17 mouse cellular contexts compared by ENCODE assay signal in the genomic region with DNA sequence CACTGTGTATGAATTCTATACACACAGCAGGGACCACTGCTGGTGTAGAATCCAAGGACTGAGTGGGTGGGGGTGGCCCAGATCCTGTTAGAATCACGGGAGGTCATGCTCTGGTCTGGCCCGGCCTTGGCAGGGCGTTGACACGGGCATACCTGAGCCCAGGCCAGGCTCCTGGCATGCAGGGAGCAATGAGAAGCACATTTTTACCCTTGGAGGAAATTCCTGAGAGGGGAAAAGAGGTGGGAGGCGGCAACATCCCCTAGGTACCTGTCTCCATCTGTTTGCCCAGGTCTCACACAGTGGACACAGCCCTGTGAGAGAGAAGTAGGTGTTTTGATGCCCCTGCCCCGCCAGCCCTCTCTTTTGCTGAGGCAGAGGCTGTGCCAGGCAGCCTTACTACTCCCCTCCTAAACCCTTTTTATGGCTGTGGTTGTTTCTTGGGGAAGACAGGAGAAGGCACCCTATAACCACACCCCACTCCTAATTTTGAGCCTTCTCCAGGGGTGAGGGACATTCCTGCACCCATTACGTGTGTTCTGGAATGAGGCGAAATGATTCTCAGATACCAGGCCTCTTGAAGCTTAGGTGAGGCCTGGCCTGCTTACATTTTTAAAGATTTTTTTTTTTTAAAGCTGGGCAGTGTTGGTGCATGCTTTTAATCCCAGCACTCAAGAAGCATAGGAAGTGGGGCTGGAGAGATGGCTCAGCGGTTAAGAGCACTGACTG. TPM values are rescaled to one million over a fixed set of nuclear protein-coding genes. Genes with fewer than 3 reads are reported as not detected.
DNase-seq lines count a peak whose midpoint lies in the region; TF ChIP-seq lines count a peak whose summit lies in the region.
"Had no signal": no experiment of that assay in that cellular context is flagged by ENCODE, and none has a peak within 500 bp of the region (broad histone marks: within the 10 kb centered on the region; RNA-seq: fewer than 3 reads in every experiment).

No protein-coding gene starts in this region.

- TF ChIP-seq POLR2A in cortical plate, adult 2 months (IDR thresholded peaks at IDR 0.05; ENCODE audit: extremely low read depth, insufficient read depth, low read length) = no peak

- TF ChIP-seq CTCF in layer of hippocampus, adult 2 months (conservative IDR thresholded peaks at IDR 0.05) = no peak
- TF ChIP-seq CTCF in cortical plate, adult 2 months (IDR thresholded peaks at IDR 0.05; ENCODE audit: extremely low read depth, insufficient read depth, low read length) = no peak

- no peak for DNase-seq in layer of hippocampus, adult 2 months (ENCODE audit: low spot score in 2 of 2)
- DNase-seq in layer of hippocampus, adult 11-12 months (ENCODE audit: low spot score) = no peak
- peak; percentile 54 for DNase-seq in 3134 (ENCODE audit: extremely low read depth, insufficient read length, low spot score)
- DNase-seq in lung, postnatal 36 days = peak; percentile 53
- DNase-seq in ovary, postnatal 14 days (ENCODE audit: low spot score) = no peak
- no peak for DNase-seq in adrenal gland, postnatal 10 days
- DNase-seq: gastrocnemius, postnatal 25 days; heart, postnatal 10 days; thymus, adult 18-20 months had no signal

- no peak overlapping the region for H3K4me3 ChIP-seq in layer of hippocampus, adult 2 months
- H3K4me3 ChIP-seq in cortical plate, adult 2 months (ENCODE audit: insufficient read depth, low read length) = no peak overlapping the region
- H3K4me3 ChIP-seq: forebrain, embryonic 13.5 days; heart, embryonic 10.5 days; hindbrain, embryonic 12.5 days; intestine, embryonic 15.5 days; limb, embryonic 15.5 days had no signal

- H3K27ac ChIP-seq in layer of hippocampus, adult 2 months = peak overlapping the region; percentile 46
- H3K27ac ChIP-seq in cortical plate, adult 2 months (ENCODE audit: insufficient read depth, low read length) = peak overlapping the region; percentile 39; the same call in 1 of the 2 replicates
- H3K27ac ChIP-seq: heart, embryonic 10.5 days; intestine, embryonic 15.5 days; kidney, postnatal 0 days; limb, embryonic 15.5 days had no signal

- peaks cover 28% of the 10 kb centered on the region for H3K4me1 ChIP-seq in cortical plate, adult 2 months (ENCODE audit: control insufficient read depth, insufficient read depth, low read length)

RNA-seq across cellular contexts. Expression of a gene that starts 8.1 kb away (rescaled TPM):
- 100 to 1,000 TPM; 476 to 514 TPM for total RNA-seq in layer of hippocampus, adult 2 months (2021)
- 382 and 387 TPM in 2 replicates for polyA plus RNA-seq in cortical plate, adult 2 months (2012; rRNA removed)
- 10 to 100 TPM; 32.9 to 37.8 TPM for total RNA-seq in adrenal gland, postnatal 10 days (2021)
- total RNA-seq: G1E had no signal
- polyA plus RNA-seq: G1E had no signal

Comparison
In these comparisons a context has a peak if more than half of its experiments do, and no peak if none do; other contexts are left out.
1. DNase-seq: peak in 3134 (single experiment) and lung, postnatal 36 days (single experiment); none in layer of hippocampus, adult 2 months (0 of 2), layer of hippocampus, adult 11-12 months (single experiment), ovary, postnatal 14 days (single experiment) and adrenal gland, postnatal 10 days (single experiment).
2. RNA of a gene that starts 8.1 kb away (total RNA-seq): 476 to 514 TPM in layer of hippocampus, adult 2 months; 32.9 to 37.8 TPM in adrenal gland, postnatal 10 days; every median in the first group is over 10 times any median in the second.